Mouse (Mus musculus) MEL (cell line): ENCODE results near the gene Zfp142. TPM values are rescaled to one million over a fixed set of nuclear protein-coding genes. Genes with fewer than 3 reads are reported as not detected.

ENCODE experiments used
- DNase-seq: peaks from one replicate; pipeline ENCODE4 v3.0.0; 2011; ENCODE audit warnings: low read depth, low spot score
- H3K27ac ChIP-seq: 2 replicates; pipeline ENCODE4 v1.5.1; 2012; ENCODE audit warnings: low read depth, mild to moderate bottlenecking, control low read depth, low read length, moderate library complexity; ENCODE audit not compliant: control insufficient read depth
- H3K27me3 ChIP-seq, 2 experiments: fragments of 150-350 bp in 1 of 2; sonication (generic) in 1 of 2; 2 replicates each; pipeline ENCODE4 v1.6.1; 2012; ENCODE audit warnings: low read length in 2 of 2, mild to moderate bottlenecking in 2 of 2, improper control_type of control experiment in 1 of 2, moderate library complexity in 1 of 2; ENCODE audit not compliant: insufficient read depth in 2 of 2, control insufficient read depth in 1 of 2
- H3K36me3 ChIP-seq, 2 experiments: 2 replicates each; pipeline ENCODE4 v1.6.1; 2012 to 2014; ENCODE audit warnings: low read length in 2 of 2, improper control_type of control experiment in 1 of 2, inconsistent platforms in 1 of 2, mild to moderate bottlenecking in 1 of 2; ENCODE audit not compliant: insufficient read depth in 2 of 2, control insufficient read depth in 1 of 2
- H3K4me1 ChIP-seq, 2 experiments: fragments of 150-350 bp in 1 of 2; sonication (generic) in 1 of 2; 2 replicates each; pipeline ENCODE4 v1.6.1; 2012; ENCODE audit warnings: low read length in 2 of 2, improper control_type of control experiment in 1 of 2, mild to moderate bottlenecking in 1 of 2; ENCODE audit not compliant: insufficient read depth in 2 of 2, control insufficient read depth in 1 of 2
- H3K4me3 ChIP-seq, 2 experiments: fragments of 150-350 bp in 1 of 2; sonication (generic) in 1 of 2; 2 replicates each; pipeline ENCODE4 v1.5.1; 2012; ENCODE audit warnings: low read depth in 2 of 2, low read length in 2 of 2, mild to moderate bottlenecking in 2 of 2, moderate library complexity in 2 of 2, control low read depth in 1 of 2, improper control_type of control experiment in 1 of 2; ENCODE audit not compliant: control insufficient read depth in 1 of 2, insufficient read depth in 1 of 2
- H3K79me2 ChIP-seq: 2 replicates; pipeline ENCODE4 v1.6.1; 2012; ENCODE audit warnings: mild to moderate bottlenecking, low read length, moderate library complexity; ENCODE audit not compliant: control insufficient read depth, poor library complexity, insufficient read depth
- H3K9ac ChIP-seq: 2 replicates; pipeline ENCODE4 v1.6.1; 2012; ENCODE audit warnings: low read depth, mild to moderate bottlenecking, control low read depth, low read length, moderate library complexity; ENCODE audit not compliant: control insufficient read depth, poor library complexity, severe bottlenecking
- H3K9me3 ChIP-seq: fragments of 150-350 bp; sonication (generic); replicated peaks from 2 replicates; pipeline ENCODE4 v1.6.1; 2012; ENCODE audit warnings: mild to moderate bottlenecking, low read length, improper control_type of control experiment, moderate library complexity; ENCODE audit not compliant: insufficient read depth
- CHD1 ChIP-seq: IDR thresholded peaks from 2 replicates; pipeline ENCODE4 v1.6.1; 2012; ENCODE audit warnings: low read depth, mild to moderate bottlenecking, inconsistent platforms, low read length, improper control_type of control experiment
- CHD2 ChIP-seq: IDR thresholded peaks from 2 replicates; pipeline ENCODE4 v1.6.1; 2011; ENCODE audit warnings: low read length, improper control_type of control experiment
- E2F4 ChIP-seq: IDR thresholded peaks from 2 replicates; pipeline ENCODE4 v1.6.1; 2011; ENCODE audit warnings: low read depth, low read length, improper control_type of control experiment, borderline replicate concordance
- ETS1 ChIP-seq: IDR thresholded peaks from 2 replicates; pipeline ENCODE4 v1.6.1; 2012; ENCODE audit warnings: low read depth, mild to moderate bottlenecking, inconsistent platforms, low read length, improper control_type of control experiment, moderate library complexity
- MXI1 ChIP-seq: IDR thresholded peaks from 2 replicates; pipeline ENCODE4 v1.6.1; 2011; ENCODE audit warnings: mild to moderate bottlenecking, low read depth, low read length, improper control_type of control experiment
- NELFE ChIP-seq: IDR thresholded peaks from 2 replicates; pipeline ENCODE4 v1.6.1; 2011; ENCODE audit warnings: low read depth, low read length, improper control_type of control experiment
- NRF1 ChIP-seq: IDR thresholded peaks from 2 replicates; pipeline ENCODE4 v1.6.1; 2014; ENCODE audit warnings: low read depth, mild to moderate bottlenecking, inconsistent platforms, low read length, improper control_type of control experiment, moderate library complexity; ENCODE audit not compliant: poor library complexity, insufficient read depth, severe bottlenecking
- POLR2A ChIP-seq, 2 experiments: IDR thresholded peaks; 2 replicates each; pipeline ENCODE4 v1.6.1; 2011 to 2012; ENCODE audit warnings: low read length in 2 of 2, mild to moderate bottlenecking in 2 of 2, control low read depth in 1 of 2, improper control_type of control experiment in 1 of 2, low read depth in 1 of 2, moderate library complexity in 1 of 2; ENCODE audit not compliant: control insufficient read depth in 1 of 2, insufficient read depth in 1 of 2, poor library complexity in 1 of 2
- POLR2AphosphoS2 ChIP-seq: IDR thresholded peaks from 2 replicates; pipeline ENCODE4 v1.6.1; 2011; ENCODE audit warnings: low read length, improper control_type of control experiment
- RAD21 ChIP-seq: IDR thresholded peaks from 2 replicates; pipeline ENCODE4 v1.6.1; 2011; ENCODE audit warnings: mild to moderate bottlenecking, low read depth, low read length, improper control_type of control experiment
- TCF12 ChIP-seq: IDR thresholded peaks from 2 replicates; pipeline ENCODE4 v1.6.1; 2014; ENCODE audit warnings: low read depth, mild to moderate bottlenecking, inconsistent platforms, low read length, improper control_type of control experiment, moderate library complexity
- UBTF ChIP-seq: IDR thresholded peaks from 2 replicates; pipeline ENCODE4 v1.6.1; 2012; ENCODE audit warnings: low read depth, mild to moderate bottlenecking, inconsistent platforms, low read length, improper control_type of control experiment, moderate library complexity, borderline replicate concordance; ENCODE audit not compliant: insufficient read depth
- USF1 ChIP-seq: IDR thresholded peaks from 2 replicates; pipeline ENCODE4 v1.6.1; 2014; ENCODE audit warnings: low read depth, mild to moderate bottlenecking, inconsistent platforms, low read length, improper control_type of control experiment, moderate library complexity
- USF2 ChIP-seq, 2 experiments: IDR thresholded peaks; 2 replicates each; pipeline ENCODE4 v1.6.1; 2011 to 2012; ENCODE audit warnings: improper control_type of control experiment in 2 of 2, low read length in 2 of 2, borderline replicate concordance in 1 of 2, inconsistent platforms in 1 of 2, low read depth in 1 of 2, mild to moderate bottlenecking in 1 of 2; ENCODE audit not compliant: insufficient read depth in 1 of 2
- ZKSCAN1 ChIP-seq: IDR thresholded peaks from 2 replicates; pipeline ENCODE4 v1.6.1; 2012; ENCODE audit warnings: low read depth, mild to moderate bottlenecking, inconsistent platforms, low read length, improper control_type of control experiment, moderate library complexity
- ZMIZ1 ChIP-seq: IDR thresholded peaks from 2 replicates; pipeline ENCODE4 v1.6.1; 2012; ENCODE audit warnings: low read depth, mild to moderate bottlenecking, inconsistent platforms, low read length, improper control_type of control experiment, moderate library complexity
- ZNF384 ChIP-seq: IDR thresholded peaks from 2 replicates; pipeline ENCODE4 v1.6.1; 2012; ENCODE audit warnings: low read depth, mild to moderate bottlenecking, inconsistent platforms, low read length, improper control_type of control experiment
- polyA plus RNA-seq, 2 experiments: library from polyadenylated mRNA; stranded (reverse) in 1 of 2; unstranded in 1 of 2; fragments of >175 nt in 1 of 2; fragments of >200 nt in 1 of 2; gene quantifications; 2 replicates each; pipeline versions ENCODE4 v1.2.1 to v1.2.4; 2012; ENCODE audit warnings: low replicate concordance in 2 of 2, low read depth in 1 of 2; ENCODE audit not compliant: insufficient read length in 2 of 2, insufficient read depth in 1 of 2, missing spikeins in 1 of 2
- total RNA-seq: library from RNA; depleted of rRNA; stranded (reverse); fragments of 300-350 nt; gene quantifications from 2 replicates; pipeline ENCODE4 v1.2.3, GENCODE M21; 2012

The Zfp142 gene
- total and polyA plus RNA-seq, 3 experiments = 10.6 to 21.8 TPM; not detected in 1

DNA sequence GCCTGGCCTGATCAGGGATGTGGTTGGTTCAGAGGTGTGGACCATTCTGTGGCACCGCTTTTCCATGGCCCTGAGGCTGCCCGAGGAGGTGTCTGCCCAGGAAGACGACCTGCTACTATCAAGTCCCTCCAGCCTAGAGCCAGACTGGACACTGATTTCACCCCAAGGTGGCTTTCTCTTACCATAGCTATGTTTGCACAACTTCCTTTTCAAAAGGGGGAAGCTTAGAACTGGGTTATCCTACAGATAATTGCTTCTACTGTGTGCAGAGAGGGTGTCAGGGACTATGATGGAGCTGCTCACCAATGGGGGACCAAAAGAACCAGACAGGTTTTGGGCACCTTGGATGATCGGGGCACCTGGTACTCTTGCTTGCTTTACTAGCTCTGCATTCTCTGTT is 44.7 kb upstream of the Zfp142 start:
- Histone ChIP-seq H3K9ac (no peak overlapping the region), H3K4me1 (no peaks in the 10 kb centered on the region), H3K27ac (no peak overlapping the region)
- TF ChIP-seq ETS1 (no peak), RAD21 (no peak), ZKSCAN1 (no peak), POLR2AphosphoS2 (no peak), USF1 (no peak), MXI1 (no peak), ZMIZ1 (no peak), CHD2 (no peak), TCF12 (no peak), NELFE (no peak), CHD1 (no peak), USF2 (IDR thresholded peaks at IDR 0.05; ENCODE audit: borderline replicate concordance in 1 of 2, insufficient read depth in 1 of 2, low read depth in 1 of 2, low read length in 2 of 2) (no peak), E2F4 (no peak), UBTF (no peak), NRF1 (no peak)
- TF ChIP-seq, all 39 proteins: peak for 0
- H3K79me2 ChIP-seq = no peaks in the 10 kb centered on the region
- H3K4me3 ChIP-seq = no peak overlapping the region
- no peaks in the 10 kb centered on the region for H3K36me3 ChIP-seq
- no peak for DNase-seq
- peaks cover 3 to 11% of the 10 kb centered on the region in 2 experiments; a peak in 3 of 4 replicates for H3K27me3 ChIP-seq
- H3K9me3 ChIP-seq = no peaks in the 10 kb centered on the region

DNA sequence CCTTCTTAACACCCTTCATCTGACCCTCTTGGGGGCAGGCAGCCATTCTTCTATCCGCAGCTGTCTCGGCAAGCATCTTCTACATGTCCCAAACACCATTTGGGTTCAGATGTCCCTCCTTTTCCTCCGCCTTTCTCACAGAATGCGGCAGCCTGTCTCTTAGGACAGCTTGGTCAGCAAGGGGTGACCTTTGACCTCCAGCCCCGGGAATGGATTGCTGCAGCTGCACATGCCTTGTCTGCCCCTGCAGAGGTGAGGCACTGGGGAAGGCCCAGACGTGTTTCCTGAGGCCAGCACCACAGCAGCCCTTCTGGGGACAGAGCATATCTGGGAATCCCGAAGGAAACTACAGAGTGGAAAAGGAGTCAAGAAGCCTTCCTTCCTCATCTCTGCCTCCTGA is 40.0 kb upstream of the Zfp142 start:
- no peak for DNase-seq
- Histone ChIP-seq H3K27me3 (peaks cover 0 to 6% of the 10 kb centered on the region in 2 experiments; a peak in 2 of 4 replicates), H3K36me3 (no peaks in the 10 kb centered on the region), H3K4me1 (no peaks in the 10 kb centered on the region), H3K27ac (no peak overlapping the region), H3K4me3 (no peak overlapping the region), H3K79me2 (no peaks in the 10 kb centered on the region), H3K9ac (no peak overlapping the region), H3K9me3 (no peaks in the 10 kb centered on the region)
- TF ChIP-seq E2F4 (no peak), POLR2A (IDR thresholded peaks at IDR 0.05; ENCODE audit: control insufficient read depth in 1 of 2, insufficient read depth in 1 of 2, low read depth in 1 of 2, low read length in 2 of 2, poor library complexity in 1 of 2) (no peak), ZNF384 (no peak), ETS1 (no peak)
